Mouse (Mus musculus): ENCODE data around the gene Sgsm1. TPM values are rescaled to one million over a fixed set of nuclear protein-coding genes. Genes with fewer than 3 reads are reported as not detected.

Gene Sgsm1
- total RNA-seq, 2 experiments from 2014 or later = 71.0 to 83.1 TPM

DNA sequence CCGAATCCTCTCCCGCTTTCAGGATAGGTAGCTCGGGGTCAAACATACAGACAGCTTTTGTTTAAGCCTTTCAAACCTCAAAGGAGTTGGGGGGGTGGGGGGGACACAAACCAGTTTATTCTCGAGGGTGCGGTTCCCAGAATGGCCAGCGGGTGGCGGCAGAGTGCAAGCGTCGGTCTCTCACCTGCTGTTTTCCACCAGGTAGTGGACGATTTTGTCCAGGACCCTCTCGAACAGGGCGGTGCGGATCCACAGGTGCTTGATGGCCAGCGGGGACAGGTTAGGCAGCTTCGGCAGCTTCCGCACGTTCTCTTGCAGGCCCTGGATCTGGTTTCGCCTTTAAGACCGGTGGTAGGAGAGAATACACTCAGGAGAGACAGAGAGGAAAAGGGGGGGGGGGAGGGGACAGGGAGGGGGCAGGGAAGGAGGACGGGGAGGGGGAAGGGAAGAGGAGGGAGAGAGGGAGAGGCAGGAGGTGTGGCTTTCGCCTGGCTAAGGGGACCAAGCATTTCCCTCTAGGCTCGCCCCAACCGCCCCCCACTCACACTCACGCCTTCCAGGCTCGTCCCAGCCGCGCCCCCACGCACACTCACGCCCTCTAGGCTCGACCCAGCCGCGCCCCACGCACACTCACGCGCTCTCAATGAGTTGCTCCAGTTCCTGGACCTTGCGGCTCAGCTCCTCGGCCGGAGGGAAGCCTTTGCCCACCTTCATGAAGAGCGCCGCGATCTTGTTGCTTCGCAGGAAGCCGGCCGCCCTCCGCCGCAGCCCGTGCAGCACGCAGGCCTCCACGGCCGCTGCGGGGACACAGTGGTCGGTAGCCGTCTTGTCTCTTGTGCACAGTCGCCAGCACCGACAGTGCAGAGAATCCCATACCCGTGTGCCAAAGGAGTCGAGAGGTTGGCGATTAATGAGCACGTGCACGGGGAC is 23.7 kb downstream of the Sgsm1 start:
- DNase-seq (ENCODE audit: extremely low spot score in 1 of 2, low spot score in 1 of 2) = peak; percentile 78 to 95

DNA sequence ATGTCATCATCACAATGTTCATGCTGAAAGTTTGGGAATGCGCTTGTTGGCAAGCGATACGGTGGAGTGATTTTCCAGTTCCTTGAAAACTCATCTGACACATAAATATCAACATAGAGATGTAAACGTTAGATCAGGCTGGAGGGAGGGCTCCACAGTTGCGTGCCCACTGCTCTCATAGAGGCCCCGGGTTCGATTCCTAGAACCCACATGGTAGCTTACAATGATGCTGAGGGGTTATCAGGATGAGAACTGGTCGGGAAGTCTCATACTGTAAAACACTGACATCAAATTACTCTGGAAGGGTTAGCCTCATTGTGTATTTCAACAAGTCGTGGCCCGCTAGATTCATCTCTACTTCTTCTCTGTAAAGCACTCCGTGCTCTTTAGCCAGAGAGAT is 24.5 kb downstream of the Sgsm1 start:
- DNase-seq (ENCODE audit: extremely low spot score in 1 of 2, low spot score in 1 of 2) = no peak

DNA sequence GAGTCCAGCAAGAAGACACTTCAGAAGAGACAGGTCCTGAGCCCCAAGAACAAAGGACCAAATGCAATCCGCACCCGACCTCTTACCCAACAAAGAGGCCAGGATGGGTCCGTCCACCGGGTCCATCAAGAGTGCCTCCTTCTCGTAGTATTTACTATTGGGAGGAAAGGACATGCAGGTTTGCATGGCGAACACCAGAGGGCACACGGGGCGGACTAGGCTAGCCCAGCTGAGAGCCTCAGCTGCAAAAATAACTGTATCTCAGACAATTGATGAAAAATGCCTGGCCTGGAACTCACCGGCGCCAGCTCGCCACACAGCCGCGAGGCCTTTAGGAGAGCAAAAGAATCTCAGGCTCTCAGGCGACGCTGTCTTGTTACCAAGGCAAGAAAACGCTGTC is 25.0 kb downstream of the Sgsm1 start:
- DNase-seq (ENCODE audit: extremely low spot score in 1 of 2, low spot score in 1 of 2) = no peak

DNA sequence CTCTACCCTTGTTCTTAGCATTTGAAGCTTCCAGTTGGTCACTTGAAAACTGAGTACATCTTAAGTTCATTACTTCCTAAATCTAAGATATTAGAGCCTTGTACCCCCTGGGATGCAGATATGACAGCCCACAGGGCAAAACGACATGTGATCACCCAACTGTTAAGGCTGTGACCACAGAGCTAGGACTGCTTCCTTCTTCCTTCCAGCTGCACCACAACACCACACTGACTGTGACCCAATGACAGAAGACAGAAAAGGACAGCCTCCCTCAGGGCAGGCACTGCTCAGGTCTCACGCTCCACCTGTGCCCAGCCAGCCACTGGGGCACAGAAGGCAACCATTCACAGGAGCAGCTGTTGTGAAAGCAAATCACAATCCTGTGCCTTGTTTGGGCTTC is 26.9 kb downstream of the Sgsm1 start:
- no peak for DNase-seq (ENCODE audit: extremely low spot score in 1 of 2, low spot score in 1 of 2)

DNA sequence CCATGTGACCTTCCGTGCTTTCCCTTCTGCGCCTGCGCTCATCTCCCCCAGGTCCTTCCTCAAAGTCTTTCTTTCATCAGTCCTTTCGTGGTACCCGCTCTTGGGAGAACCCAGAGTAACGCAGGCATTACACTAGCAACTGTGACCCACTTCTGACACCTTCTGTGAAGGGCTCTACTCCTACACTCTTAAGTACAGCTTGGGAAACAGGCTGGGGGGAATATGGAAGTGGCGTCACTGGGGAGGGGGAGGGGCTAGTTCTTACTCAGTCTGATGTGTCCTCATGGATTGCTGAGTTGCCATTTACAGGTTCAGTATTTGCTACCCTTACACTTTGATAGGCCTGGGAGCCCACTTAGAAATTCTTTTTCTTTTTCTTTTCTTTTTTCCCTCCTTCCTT is 29.0 kb downstream of the Sgsm1 start:
- no peak for DNase-seq (ENCODE audit: extremely low spot score in 1 of 2, low spot score in 1 of 2)

DNA sequence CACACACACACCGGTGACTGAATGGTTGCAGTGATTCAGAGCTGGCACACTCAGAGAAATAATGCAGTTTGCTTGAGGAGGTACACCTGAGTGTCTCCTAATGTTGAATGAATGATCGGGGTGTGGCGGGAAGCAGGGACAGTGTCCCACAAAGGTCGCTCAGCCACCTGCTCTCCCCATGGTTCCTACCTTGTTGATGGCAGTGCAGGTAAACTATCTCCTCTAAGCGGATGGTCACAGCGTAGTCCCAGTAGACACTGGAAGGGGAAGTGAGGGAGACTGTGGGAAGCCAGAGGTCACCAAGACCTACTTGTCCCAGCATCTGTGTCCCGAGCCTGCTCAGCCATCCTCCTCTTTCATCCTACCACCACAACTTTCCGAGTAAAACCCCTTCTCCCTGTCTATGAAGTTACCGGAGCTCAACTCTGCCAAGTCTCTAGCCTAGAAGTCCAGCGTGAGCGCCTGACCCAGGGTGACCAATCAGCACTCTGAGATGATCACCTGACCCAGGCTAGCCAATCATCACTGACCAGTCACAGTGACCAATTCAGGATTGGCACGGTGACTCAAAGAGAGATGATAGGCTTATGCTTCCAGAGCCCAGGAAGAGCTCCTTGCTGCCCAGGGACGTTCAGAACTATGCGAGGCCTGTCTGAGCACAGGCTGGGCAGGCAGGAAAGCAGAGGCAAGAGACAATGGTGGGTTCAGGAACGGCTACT is 30.3 kb downstream of the Sgsm1 start:
- DNase-seq (ENCODE audit: extremely low spot score in 1 of 2, low spot score in 1 of 2) = no peak

DNA sequence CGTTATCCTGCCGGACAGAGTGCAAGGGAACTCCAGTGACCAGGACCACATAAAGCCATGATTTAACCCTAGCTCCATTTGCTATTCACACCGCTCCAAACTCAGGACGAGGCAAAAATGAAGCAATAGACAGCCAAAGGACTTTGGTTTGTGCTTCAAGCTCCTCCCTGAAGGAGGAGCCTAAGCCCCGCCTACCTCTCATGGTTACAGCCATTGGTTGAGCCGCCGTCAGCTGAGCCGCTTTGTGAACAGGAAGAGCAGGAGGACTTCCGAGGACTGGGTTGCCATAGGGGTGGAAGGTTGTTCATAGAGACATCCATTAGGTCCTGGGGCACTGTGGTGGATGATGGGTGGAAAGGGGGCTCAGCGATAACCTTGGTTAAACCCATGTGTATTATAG is 34.7 kb downstream of the Sgsm1 start:
- DNase-seq (ENCODE audit: extremely low spot score in 1 of 2, low spot score in 1 of 2) = no peak

DNA sequence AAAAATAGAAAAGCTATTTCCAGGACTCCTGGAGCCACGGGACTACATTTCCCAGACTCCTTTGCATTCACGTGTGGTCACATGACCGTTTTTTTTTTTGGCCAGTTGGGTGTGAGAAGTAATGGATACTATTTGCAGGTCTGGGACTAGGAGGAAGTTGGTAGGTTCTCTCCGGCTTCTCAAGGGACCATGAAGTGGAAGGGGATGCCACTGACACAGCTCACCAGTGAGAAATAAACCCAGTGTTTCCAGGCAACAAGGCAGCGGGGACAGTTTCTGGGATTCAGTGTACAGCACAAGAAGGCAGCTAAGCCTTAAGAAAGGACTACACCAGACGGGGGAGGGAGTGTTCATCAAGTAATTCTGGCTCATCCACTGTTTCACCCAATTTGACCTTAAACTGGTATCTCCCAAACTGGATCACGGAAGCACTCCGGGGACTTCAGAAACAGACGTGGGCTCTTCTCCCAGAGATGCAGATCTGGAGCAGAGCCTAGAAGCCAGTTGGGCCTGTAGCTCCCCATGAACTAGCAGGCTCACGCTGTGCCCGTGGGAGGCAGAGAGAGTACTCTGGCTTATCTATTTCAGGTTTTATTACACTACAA is 39.3 kb downstream of the Sgsm1 start:
- DNase-seq (ENCODE audit: extremely low spot score in 1 of 2, low spot score in 1 of 2) = peak in 1 of 2 experiments; percentile 42

DNA sequence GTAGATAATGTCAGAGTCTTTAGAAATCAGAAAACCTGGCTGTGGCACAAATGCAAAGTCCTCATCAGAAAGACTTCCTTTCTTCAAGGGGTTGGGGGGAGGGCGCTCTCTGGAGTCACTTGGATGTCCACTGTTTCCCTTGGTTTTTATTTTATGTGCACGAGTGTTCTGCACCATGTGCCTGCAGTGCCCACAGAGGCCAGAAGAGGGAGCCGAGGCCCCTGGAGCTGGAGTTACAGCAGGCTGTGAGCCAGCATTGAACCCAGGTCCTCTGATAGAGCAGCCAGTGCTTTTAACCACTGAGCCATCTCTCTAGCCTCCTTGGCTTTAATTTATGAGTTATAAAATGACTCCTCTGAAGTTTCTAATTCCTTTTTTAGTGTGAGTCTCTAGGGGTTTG is 40.5 kb downstream of the Sgsm1 start:
- no peak for DNase-seq (ENCODE audit: extremely low spot score in 1 of 2, low spot score in 1 of 2)

DNA sequence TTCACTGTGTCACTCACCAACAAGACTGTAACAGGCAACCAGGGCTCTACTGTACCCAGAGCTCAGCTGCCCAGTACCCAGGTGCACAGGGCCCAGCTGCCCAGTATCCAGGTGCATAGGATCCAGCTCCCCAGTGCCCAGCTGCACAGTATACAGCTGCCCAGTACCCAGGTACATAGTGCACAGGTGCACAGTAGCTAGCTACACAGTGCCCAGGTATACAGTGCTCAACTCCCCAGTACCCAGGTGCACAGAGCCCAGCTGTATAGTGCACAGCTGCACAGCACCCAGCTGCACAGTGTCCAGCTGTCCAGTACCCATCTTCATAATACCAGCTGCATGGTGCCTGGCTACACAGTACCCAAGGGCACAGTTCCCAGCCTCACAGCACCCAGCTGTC is 42.3 kb downstream of the Sgsm1 start:
- DNase-seq (ENCODE audit: extremely low spot score in 1 of 2, low spot score in 1 of 2) = no peak

DNA sequence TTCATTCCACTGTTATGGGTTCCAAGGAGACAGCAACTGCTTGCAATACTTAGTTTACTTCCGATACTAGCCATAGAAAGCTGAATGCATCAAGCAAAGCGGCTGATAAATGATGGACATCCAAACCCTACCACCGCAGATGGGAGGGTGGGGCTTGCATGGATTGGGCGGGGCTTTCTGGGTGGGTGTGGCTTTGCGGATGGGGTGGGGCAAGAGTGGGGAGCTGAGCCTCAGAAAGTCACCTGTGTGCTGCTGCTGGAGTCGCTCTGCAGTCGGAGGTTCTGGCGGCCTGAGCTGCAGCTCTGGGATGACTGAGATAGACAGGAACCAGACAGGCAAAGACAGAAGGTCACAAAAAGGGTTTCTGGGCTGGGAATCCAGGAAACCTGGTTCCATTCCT is 44.9 kb downstream of the Sgsm1 start:
- DNase-seq (ENCODE audit: extremely low spot score in 1 of 2, low spot score in 1 of 2) = no peak

DNA sequence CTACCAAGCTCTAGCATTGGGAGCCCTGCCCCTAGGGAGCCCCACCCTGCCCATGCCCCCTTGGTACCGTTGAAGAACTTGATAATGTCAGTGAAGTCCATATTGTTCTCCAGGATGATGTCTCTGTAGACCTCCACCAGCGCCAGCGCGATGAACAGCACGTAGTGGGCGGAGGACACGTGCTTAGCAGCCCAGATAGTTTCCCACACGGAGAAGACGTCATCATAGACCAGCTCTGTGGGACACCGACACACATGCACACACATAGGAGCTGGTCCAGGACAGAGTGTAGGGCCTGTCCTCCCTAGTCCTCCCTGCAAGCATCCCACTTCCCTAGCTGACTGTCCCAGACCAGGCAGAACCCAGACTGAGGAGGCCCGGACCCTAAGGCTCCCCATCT is 59.8 kb downstream of the Sgsm1 start:
- DNase-seq (ENCODE audit: extremely low spot score in 1 of 2, low spot score in 1 of 2) = no peak

DNA sequence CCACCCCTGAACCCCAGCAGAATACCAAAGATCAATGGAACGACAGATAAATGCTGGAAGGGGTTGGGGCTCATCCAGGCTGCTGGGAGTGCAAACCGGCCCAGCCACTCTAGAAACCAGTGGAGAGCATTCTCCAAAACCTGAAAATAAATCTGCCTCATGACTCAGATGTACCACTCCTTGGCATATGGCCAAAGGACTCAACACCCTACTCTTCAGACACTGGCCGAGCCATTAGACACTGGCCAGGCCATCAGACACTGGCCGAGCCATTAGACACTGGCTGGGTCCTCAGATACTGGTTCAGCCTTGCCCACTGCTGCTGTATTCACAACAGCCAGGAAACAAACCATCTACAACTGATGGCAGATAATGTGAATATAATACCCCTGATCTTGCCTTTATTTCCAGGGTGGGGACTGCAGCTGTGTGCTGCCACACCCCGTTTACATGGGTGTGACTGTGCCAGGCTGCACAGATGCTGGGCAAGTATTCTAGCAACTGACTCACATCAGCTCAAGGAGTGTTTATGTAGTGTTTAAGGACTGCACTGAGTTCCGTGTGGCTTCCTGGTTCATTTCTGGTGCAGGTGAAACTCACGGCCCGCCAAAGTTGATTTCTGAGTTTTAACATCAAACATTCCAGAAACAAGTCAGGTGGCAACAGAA is 61.2 kb downstream of the Sgsm1 start:
- DNase-seq (ENCODE audit: extremely low spot score in 1 of 2, low spot score in 1 of 2) = no peak

DNA sequence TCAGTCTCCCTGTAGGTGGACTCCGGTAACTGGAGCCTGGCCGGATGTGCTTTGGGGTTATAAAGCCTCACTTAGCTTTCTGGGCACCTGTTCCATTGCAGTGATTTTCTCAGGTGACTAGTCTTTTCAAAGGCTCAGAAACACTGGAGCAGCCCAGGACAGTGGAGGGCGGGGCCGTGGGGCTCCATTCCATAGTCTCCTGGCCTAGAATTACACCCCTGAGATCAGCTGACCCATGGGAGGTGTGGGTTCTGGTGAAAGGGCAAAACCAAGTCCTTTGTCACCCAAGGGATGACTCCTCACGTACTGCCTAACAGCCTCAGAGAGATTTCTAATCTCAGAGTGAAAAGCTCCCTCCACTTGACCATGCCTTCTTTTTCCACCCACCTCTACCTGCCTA is 80.4 kb downstream of the Sgsm1 start:
- no peak for DNase-seq (ENCODE audit: extremely low spot score in 1 of 2, low spot score in 1 of 2)

DNA sequence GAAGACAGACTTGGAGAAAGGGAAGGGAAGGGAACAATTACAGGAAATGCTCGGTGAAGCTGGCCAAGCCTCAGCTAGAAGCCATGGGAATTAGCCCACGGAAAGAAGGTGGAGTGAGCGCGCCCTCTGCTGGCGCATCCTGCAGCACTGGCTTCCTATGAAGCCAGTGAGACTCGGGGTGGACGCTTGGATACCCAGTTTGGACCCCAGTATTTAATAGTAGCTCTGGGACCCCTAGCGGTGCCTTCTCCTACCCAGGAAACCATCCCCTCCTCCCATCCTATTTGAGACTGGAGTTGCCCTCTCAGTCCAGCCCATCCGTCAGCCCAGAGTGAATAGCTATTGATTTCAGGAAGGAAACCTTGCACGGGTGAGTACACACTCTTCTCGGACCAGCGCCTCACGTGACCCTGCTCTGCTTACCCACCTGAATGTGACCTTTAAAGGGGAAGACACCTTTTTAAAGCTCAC is 83.9 kb downstream of the Sgsm1 start, which contains the start of gene Tmem211:
Gene Tmem211, plus strand, starts transcription at position 278 of the 471 bp plus-strand sequence.
- peak; percentile 79 to 96 for DNase-seq (ENCODE audit: extremely low spot score in 1 of 2, low spot score in 1 of 2)

DNA sequence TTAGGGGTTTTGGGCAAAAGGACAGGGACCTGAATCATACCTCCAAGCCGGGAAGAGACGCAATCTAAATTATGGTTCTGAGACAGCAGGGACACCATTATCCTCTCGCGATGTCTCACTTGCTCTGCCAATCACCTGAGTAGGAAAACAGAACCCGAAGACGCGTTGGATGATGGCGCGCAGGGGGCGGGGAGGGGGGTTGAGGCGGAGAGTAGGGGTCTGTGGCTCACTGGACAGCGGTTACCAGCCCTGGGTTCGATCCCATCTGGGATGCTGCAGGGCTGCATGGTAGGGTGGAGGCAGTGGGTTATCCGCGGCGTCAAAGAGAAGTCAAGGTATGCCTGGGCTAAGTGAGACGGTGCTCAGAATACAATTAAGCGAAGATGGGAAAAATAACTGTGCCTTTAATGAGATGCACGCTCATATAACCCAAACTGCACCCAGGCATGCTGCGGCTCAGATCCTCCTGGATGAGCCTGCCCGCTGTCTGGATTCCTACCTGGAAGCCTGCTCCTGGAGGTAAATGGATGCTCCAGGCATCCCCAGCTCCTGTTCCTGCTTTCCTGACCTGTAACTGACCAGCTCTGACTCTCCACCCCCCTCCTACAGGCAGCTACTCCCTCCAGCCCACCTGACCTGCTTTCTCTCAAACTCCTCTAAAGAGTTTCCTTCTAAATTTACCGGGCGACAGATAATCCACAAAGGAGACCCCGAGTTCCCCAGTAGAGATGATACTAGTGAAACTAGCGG is 84.7 kb downstream of the Sgsm1 start:
- no peak for DNase-seq (ENCODE audit: extremely low spot score in 1 of 2, low spot score in 1 of 2)

DNA sequence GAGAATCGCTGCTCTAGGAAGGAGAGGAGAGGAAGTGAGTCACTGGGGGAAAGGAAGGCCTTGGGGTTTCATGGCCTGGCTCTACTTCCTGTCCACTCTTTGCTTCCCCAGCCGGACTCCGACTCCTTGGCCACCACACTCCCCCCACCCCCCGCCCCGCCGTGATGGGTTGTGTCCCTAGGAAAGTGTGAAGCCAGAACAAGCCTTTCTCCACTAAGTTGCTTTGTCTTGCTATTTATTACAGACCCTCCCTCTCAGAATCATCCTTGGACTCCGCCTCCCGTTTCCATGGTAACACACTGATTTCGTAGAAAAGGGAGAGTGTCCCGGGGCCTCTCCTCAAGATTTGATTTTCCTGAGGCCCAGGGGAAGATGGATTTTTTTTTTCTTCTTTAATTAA is 85.3 kb downstream of the Sgsm1 start:
- DNase-seq (ENCODE audit: extremely low spot score in 1 of 2, low spot score in 1 of 2) = no peak

DNA sequence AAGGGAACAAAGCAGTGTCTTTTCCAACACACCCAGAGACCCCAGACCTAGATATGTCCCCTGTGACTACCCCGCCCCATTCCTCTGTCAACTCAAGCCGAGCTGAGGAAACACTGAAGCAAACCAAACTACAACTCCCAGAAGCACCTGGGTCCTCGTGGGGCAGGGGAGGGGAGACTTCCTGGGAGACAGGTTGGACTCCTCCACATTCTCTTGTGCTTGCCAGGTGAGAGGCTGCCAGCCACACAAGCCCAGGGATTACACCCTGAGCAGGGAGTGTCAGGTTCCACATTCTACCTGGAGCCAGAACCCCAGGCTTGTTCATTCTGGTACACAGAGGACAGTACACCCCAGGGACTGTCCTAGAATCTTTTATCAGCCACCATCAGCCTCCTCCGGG is 86.7 kb downstream of the Sgsm1 start:
- no peak for DNase-seq (ENCODE audit: extremely low spot score in 1 of 2, low spot score in 1 of 2)

DNA sequence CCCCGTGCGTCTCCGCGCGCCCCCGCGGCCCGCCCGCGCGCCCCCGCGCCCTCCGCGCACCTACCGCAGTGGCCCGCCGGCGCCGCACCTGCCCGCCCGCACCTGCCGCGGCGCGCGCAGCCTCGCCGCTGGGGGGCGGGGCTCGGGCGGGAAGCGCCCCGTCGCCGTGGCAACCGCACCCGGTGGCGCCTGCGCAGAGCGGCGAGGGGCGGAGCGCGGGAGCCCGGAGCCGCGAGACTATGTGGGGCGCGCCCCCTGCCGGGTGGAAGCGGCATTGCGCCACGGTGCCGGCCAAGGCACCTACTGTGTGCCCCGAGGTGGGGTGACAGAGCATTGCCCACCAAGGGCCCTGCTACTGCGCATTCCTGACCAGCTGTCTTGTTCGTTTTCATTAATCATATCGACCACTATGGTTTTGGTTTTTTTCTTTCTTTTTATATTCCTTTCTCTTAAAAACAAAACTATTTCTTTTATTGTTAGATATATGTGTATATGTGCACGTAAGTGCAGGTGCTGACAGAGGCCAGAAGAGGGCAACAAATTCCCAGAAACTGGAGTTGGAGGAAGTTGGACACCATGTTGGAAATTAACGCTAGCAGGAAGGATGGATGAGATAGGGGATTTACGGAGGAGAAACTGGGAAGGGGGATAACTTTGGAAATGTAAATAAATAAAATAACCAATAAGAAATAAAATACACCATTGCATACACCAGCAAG is 89.3 kb downstream of the Sgsm1 start, which contains the start of gene 2900026A02Rik:
Gene 2900026A02Rik, minus strand, starts transcription at position 90 of the 719 bp plus-strand sequence.
- DNase-seq (ENCODE audit: extremely low spot score in 1 of 2, low spot score in 1 of 2) = peak; percentile 74 to 87
